Mouse (Mus musculus) CD4-positive, CD25-positive, alpha-beta regulatory T cell, adult 2 months (primary cell): ENCODE measurements around the gene Rab3gap2.

Experiments used
- DNase-seq: peaks from one replicate; pipeline ENCODE4 v3.0.0-alpha.2; 2012; ENCODE audit warnings: low read depth, low spot score

The Rab3gap2 gene

GRCm38 (mm10) chr1:185203909-185204661 lies at the start of gene Rab3gap2:
Gene Rab3gap2 (plus strand): TSS chr1:185204117.
- DNase-seq, result peak; percentile 99

DNA sequence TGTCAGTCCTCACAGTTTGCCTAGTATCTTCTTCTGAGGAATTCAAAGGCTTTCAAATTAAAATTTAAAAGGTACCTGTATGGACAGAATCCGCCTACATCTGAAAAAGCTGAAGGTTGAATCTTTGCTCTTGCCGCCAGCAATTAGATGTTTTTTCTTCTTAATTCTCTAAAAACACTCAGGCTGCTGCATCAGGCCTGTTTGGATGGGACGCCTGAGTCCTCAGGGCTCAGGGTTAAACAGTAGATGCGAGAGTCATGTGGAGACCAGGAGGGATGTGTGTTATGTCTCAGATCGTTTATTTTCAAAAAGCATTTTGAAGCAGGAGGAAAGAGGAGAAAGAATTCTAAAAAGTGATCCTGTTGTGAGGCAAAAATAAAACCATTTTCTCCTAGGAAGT lies 30.3 kb upstream of the Rab3gap2 start:
- no peak for DNase-seq

DNA sequence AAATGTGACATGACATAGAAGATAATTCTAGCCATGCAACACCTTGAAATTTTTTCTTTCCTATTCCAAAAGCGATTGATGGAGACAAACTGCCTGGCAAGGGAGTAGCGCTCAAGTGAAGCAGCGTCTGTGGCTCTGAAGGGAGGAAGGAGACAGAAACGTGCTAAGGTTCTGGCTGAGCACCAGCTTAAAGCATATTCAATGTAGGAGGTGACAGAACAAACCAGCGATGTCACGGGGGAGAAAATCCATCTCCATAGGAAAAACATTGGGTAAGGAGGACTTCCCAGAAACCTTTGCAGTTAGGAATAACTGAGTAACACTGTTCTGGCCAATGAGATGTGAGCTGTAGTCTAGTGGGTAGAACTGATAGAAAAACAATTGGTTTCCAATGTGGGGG lies 26.1 kb upstream of the Rab3gap2 start:
- no peak for DNase-seq

- no peak for DNase-seq
Observed at GRCm38 (mm10) chr1:185183591-185184330, 20.2 kb upstream of the Rab3gap2 start.

DNA sequence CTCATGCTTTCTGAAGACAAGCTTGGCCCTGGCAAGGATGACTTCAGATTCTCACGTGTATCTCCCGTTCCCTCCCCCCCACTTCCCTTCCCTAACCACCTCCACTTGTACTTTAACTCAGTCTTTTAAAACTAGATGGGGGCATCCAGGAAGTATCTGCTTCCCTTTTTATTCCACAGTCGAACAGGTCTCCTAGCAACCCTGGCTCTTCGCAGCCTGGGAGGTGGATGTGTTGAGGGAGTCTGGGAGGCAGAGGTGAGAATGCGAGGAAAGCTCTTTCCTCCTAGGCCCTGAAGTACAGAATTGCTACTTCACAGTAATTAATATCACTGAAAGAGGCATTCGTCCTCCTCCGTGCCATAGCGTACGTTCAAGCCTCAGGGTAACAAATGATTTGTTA lies 18.4 kb upstream of the Rab3gap2 start:
- no peak for DNase-seq

DNA sequence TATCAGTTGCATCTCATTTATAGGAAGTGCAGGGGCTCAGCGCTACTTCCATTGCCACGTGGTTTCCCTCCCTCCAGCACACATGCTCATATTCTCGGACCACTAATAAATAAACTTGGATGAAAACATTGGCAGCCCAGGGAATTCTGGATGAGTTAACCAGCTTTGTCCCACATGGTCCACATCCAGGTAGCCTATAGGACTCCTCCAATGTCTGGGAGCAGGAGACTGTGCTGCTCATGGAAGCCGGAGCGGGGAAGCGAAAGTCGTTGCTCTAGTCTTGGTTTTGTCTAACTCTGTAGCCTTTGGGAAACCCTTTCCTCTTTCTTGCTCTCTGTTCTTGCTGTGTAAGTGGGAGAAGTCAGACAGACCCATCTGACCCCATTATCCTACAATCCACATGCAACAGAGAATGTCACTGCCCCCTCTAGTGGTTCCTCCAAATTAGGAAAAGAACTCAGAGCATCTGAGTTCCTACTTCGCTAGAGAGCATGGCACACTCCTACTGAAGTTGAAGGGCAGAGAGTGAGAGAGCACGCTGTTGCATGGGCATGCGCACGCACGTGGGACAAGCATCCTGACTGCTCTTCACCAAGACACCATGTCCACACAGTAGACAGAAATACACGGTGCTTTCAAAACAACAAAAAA lies 16.7 kb upstream of the Rab3gap2 start:
- no peak for DNase-seq

DNA sequence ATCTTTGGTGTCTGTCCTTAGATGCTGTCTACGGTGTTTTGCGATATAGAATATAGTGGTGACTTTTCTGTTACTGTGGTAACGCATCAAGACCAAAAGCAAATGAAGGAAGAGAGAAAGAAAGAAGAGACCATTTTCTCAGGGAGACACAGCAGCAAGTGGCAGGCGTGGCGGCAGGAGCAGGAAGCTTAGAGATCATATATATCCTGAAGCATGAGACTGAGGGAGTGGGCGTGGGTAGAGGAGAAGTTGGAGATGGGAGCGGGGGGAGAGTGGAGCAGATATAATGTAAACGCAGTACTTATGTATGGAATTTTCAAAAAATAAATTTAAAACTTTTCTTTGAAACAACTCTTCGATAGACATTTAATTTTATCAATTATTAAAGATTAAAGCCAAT lies 14.0 kb upstream of the Rab3gap2 start:
- DNase-seq, result no peak

GRCm38 (mm10) chr1:185192087-185192486 lies 11.8 kb upstream of the Rab3gap2 start:
- DNase-seq, result no peak

DNA sequence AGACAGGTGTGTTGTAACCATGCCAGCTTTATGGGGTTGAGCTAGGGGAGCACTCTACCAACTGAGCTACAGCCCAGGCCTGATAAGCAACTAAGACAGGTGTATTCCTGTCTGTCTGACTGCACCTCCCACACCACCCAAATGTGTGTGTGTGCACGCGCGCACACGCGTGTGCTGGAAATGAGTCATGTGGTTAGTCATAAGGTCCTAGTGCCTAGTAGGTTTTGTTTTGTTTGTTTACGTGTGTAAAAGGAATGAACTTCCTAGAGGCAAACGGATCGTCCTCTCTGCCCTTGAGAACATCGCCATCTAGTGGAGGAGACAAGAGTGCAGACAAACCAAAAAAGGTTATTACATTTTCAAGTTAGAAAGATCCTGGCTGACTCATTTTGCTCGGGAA lies 10.4 kb upstream of the Rab3gap2 start:
- DNase-seq, result peak; percentile 74

DNA sequence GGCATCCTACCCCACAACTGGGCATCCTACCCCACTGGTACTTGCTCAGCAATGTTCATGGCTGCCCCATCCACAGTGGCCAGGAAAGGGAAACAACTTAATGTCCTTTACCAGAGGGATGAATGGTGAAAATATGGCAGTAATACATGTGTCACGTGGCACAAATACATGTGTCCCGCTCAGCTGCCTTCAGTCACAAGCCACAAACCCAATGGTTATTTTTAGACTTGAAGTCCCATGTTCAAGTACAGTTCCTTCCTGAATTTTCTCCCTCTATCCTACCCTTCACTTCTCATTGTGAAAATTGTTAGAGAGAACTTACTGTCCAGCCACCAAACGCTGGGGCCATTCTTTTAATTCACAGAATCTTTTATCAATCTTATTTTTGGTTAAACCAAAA lies 7.6 kb upstream of the Rab3gap2 start:
- DNase-seq, result no peak

DNA sequence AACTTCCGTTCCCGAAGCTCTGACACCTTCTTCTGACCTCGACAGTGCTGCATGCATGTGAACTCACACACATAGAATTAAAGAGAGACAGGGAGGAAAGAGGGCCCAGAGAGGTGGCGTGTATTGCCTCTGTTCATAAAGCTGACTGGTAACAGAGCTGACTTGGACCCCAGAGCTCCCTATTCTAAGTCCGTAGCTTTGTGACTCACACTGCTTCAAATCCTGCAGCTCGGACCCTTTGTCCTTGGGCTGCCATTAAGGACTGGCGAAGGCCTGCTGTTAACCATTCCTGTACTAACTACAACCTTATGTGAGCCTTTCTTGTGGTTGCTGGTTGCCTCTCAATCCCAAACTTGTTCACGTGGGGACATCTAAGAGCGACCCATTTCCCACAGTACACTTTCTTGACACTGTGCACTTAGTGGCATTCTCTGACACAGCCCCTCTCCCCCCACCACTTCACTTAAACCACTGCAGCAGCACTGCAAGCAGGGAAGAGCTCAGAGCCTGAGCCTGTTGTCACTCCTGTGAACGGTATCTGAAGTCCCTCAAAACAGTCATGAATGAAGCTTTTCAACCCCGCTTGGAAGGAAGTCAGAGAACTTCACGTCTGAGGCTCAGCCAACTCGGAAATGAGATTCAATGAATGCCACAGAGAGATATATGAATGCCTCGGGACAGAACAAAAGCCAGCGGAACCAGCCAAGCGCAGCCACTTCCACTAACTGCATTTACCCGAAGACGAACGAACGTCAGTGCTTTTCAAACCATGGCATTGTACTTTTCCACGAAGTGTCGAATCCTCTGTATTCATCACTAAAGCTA lies 3.1 kb upstream of the Rab3gap2 start:
- DNase-seq, result peak; percentile 16

GRCm38 (mm10) chr1:185201994-185202393 lies 1.9 kb upstream of the Rab3gap2 start:
- peak; percentile 30 for DNase-seq

GRCm38 (mm10) chr1:185203196-185203908 lies 565 bp upstream of the Rab3gap2 start:
- peak; percentile 38 for DNase-seq

- peak; percentile 55 for DNase-seq
Observed at GRCm38 (mm10) chr1:185205090-185205489, 1.2 kb downstream of the Rab3gap2 start.

DNA sequence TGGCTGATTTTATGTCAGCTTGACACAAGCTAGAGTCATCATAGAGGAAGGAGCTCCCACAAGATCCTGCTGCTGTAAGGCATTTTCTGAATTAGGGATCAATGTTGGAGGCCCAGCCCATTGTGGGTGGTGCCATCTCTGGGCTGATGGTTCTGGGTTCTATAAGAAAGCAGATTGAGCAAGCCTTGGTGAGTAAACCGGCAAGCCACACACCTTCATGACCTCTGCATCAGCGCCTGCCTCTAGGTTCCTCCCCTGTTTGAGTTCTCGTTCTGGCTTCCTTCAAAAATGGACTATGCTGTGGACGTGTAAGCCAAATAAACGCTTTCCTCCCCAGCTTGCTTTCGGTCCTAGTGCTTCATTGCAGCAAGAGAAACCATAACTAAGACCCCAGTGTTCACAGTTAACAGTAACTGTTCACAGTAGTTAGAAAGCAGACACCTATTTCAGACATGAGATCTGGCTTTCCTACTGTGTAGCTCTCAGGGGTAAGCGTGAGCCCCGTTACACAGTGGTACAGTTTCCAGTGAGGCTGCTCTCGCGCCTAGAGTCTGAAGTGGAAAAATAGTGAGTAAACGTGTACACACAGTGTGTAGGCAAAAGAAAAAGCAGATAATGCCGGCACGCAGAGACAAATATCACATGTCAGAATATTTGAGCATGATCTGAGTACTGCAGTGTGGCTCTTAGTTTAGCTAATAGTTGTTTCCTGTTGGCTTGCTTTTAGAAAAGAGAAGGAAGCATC lies 4.1 kb downstream of the Rab3gap2 start:
- DNase-seq, result peak; percentile 35

DNA sequence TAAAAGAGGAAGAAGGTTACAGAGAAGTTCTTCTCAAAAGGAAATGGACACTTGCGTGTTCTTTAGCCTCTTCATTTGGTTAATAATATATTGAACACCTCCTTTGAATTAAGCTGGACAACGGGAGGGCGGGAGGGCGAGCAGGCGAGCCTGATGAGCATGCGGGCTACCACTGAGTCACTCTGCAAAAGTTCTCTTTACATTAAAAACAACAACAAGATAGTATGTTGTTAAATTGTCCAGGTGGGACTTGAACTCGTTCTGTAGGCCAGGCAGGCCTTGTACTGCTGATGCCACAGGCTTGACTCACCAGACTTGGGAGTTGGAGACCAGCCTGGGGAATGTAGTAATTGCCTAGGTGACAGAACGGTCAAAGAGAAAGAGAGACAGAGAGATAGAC lies 4.8 kb downstream of the Rab3gap2 start:
- DNase-seq, result no peak

GRCm38 (mm10) chr1:185209641-185210176 lies 5.8 kb downstream of the Rab3gap2 start:
- DNase-seq, result no peak

DNA sequence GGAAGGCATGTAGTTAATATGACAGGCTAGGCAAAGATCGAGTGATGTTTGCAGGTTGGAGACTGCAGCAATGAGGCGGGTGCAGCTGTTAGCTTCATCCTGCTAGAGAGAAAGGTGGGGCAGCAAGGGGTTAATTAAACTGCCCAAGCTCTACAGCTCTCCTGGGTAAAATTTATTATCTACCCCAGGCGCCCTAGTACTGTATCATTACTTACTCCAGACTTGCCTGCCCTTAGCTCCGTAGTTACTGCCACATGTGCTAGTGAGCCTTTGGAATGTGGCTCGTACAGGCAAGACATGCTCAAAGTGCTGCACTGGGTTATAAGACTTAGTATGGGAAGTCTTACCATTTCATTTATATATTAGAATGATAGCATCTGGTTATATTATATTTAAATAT lies 12.4 kb downstream of the Rab3gap2 start:
- no peak for DNase-seq

DNA sequence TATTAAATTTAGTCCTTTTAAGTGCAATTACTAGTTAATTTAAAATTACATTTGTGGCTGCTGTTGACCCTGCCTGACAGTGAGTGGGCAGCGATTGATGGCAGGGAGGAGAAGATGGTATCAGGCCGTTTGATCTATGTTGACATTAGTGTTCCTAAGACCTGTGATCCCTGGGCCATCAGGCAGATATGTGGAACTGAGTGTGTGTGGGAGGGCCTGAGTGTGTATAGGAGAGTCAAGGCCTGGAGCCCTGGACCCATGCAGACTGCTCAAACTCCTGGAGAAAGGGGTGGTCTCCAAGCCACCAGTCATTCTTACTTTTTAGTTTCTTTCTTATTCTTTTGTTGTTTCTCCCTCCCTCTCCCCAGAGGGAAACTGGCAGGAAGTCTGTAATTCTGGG lies 12.8 kb downstream of the Rab3gap2 start:
- DNase-seq, result no peak

- DNase-seq, result no peak
Observed at GRCm38 (mm10) chr1:185217966-185218365, 14.0 kb downstream of the Rab3gap2 start.
